Comparison of ENCODE assay signal across 29 mouse cellular contexts in genomic region chr15:40019226-40019625, GRCm38 (mm10).
DNase-seq lines count a peak whose midpoint lies in the region; ATAC-seq and TF ChIP-seq lines count a peak whose summit lies in the region.
"Had no signal": no experiment of that assay in that cellular context is flagged by ENCODE, and none has a peak within 500 bp of the region (broad histone marks: within the 10 kb centered on the region; RNA-seq: fewer than 3 reads in every experiment).

No protein-coding gene starts in this region.

- no peaks in the 10 kb centered on the region for H3K27me3 ChIP-seq in forebrain, embryonic 15.5 days
- H3K27me3 ChIP-seq in forebrain, embryonic 16.5 days (replicated peaks; ENCODE audit: control insufficient read depth, insufficient read depth, low read length) = no peaks in the 10 kb centered on the region
- no peaks in the 10 kb centered on the region for H3K27me3 ChIP-seq in kidney, adult 2 months (replicated peaks; ENCODE audit: control insufficient read depth, insufficient read depth, low read length)
- no peaks in the 10 kb centered on the region for H3K27me3 ChIP-seq in kidney, embryonic 14.5 days (ENCODE audit: control insufficient read depth, insufficient read depth, low read length)
- H3K27me3 ChIP-seq: embryonic facial prominence, embryonic 15.5 days; heart, embryonic 13.5 days; kidney, embryonic 15.5 days; megakaryocyte, embryonic 14.5 days; midbrain, embryonic 12.5 days had no signal

- H3K4me1 ChIP-seq in forebrain, embryonic 15.5 days = peaks cover 16% of the 10 kb centered on the region
- peaks cover 13% of the 10 kb centered on the region for H3K4me1 ChIP-seq in forebrain, embryonic 16.5 days (replicated peaks; ENCODE audit: control insufficient read depth, insufficient read depth, low read length)
- no peaks in the 10 kb centered on the region for H3K4me1 ChIP-seq in kidney, adult 2 months (ENCODE audit: control insufficient read depth, insufficient read depth, low read length)
- H3K4me1 ChIP-seq in kidney, embryonic 14.5 days (ENCODE audit: control insufficient read depth, insufficient read depth, low read length) = no peaks in the 10 kb centered on the region
- H3K4me1 ChIP-seq: embryonic facial prominence, embryonic 15.5 days had no signal

- no peak overlapping the region for H3K4me2 ChIP-seq in forebrain, embryonic 15.5 days (replicated peaks)
- no peak overlapping the region for H3K4me2 ChIP-seq in forebrain, embryonic 16.5 days (ENCODE audit: low read length)
- no peak overlapping the region for H3K4me2 ChIP-seq in kidney, embryonic 14.5 days (replicated peaks; ENCODE audit: low read depth, low read length)
- H3K4me2 ChIP-seq: embryonic facial prominence, embryonic 15.5 days; kidney, embryonic 15.5 days; midbrain, embryonic 12.5 days had no signal

- 86% methylated on average over 8 of the region's 8 CpGs for WGBS in forebrain, embryonic 15.5 days
- WGBS in forebrain, embryonic 16.5 days = 80% methylated on average over 8 of the region's 8 CpGs
- 69% methylated on average over 8 of the region's 8 CpGs for WGBS in kidney, adult 2 months
- 76% methylated on average over 8 of the region's 8 CpGs for WGBS in kidney, embryonic 14.5 days

- no peaks in the 10 kb centered on the region for H3K9me3 ChIP-seq in forebrain, embryonic 15.5 days
- no peaks in the 10 kb centered on the region for H3K9me3 ChIP-seq in forebrain, embryonic 16.5 days (ENCODE audit: control insufficient read depth, low read length)
- no peaks in the 10 kb centered on the region for H3K9me3 ChIP-seq in kidney, embryonic 14.5 days (ENCODE audit: control insufficient read depth, low read length)
- H3K9me3 ChIP-seq: embryonic facial prominence, embryonic 10.5 days; embryonic facial prominence, embryonic 15.5 days; G1E; heart, embryonic 13.5 days; hindbrain, embryonic 10.5 days; kidney, embryonic 15.5 days; megakaryocyte, embryonic 14.5 days; midbrain, embryonic 12.5 days had no signal

- no peak overlapping the region for H3K4me3 ChIP-seq in forebrain, embryonic 15.5 days
- H3K4me3 ChIP-seq in forebrain, embryonic 16.5 days (replicated peaks; ENCODE audit: low read length) = no peak overlapping the region
- no peak overlapping the region for H3K4me3 ChIP-seq in kidney, adult 2 months (ENCODE audit: insufficient read depth, low read depth, low read length)
- H3K4me3 ChIP-seq in kidney, embryonic 14.5 days (ENCODE audit: low read length) = no peak overlapping the region
- H3K4me3 ChIP-seq: embryonic facial prominence, embryonic 10.5 days; embryonic facial prominence, embryonic 15.5 days; heart, adult 2 months; heart, embryonic 13.5 days; hindbrain, embryonic 10.5 days; kidney, embryonic 15.5 days; midbrain, embryonic 12.5 days; myocyte had no signal

- no peak for TF ChIP-seq CTCF in kidney, adult 2 months (conservative IDR thresholded peaks at IDR 0.05; ENCODE audit: insufficient read depth, insufficient read length, low read depth, low read length)

- H3K9ac ChIP-seq in forebrain, embryonic 15.5 days (replicated peaks) = no peak overlapping the region
- no peak overlapping the region for H3K9ac ChIP-seq in forebrain, embryonic 16.5 days (replicated peaks; ENCODE audit: low read depth, low read length)
- H3K9ac ChIP-seq in kidney, embryonic 14.5 days (ENCODE audit: low read depth, low read length) = no peak overlapping the region
- H3K9ac ChIP-seq: embryonic facial prominence, embryonic 15.5 days; heart, embryonic 13.5 days; kidney, embryonic 15.5 days; liver, embryonic 14.5 days; lung, embryonic 14.5 days; midbrain, embryonic 12.5 days had no signal

- peak; percentile 3 for DNase-seq in kidney, adult 2 months
- DNase-seq in ES-CJ7 (ENCODE audit: low read depth, low spot score) = peak; percentile 87
- DNase-seq in ZHBTc4 (ENCODE audit: low read depth, low spot score) = peak; percentile 93
- DNase-seq in adrenal gland, postnatal 4 days (ENCODE audit: low spot score in 2 of 2) = no peak
- DNase-seq: adrenal gland, postnatal 14 days; cerebellum, adult 8-10 months; cerebellum, postnatal 25 days; gastrocnemius, postnatal 25 days; heart, adult 2 months; heart, postnatal 10 days; kidney, postnatal 25 days; liver; thymus, postnatal 4 days had no signal

- no peaks in the 10 kb centered on the region for H3K36me3 ChIP-seq in forebrain, embryonic 15.5 days
- H3K36me3 ChIP-seq in forebrain, embryonic 16.5 days (ENCODE audit: control insufficient read depth, insufficient read depth) = no peaks in the 10 kb centered on the region
- no peaks in the 10 kb centered on the region for H3K36me3 ChIP-seq in kidney, adult 2 months (ENCODE audit: control insufficient read depth, insufficient read depth, low read length)
- H3K36me3 ChIP-seq in kidney, embryonic 14.5 days (ENCODE audit: control insufficient read depth, insufficient read depth, low read length) = no peaks in the 10 kb centered on the region
- H3K36me3 ChIP-seq: embryonic facial prominence, embryonic 10.5 days; embryonic facial prominence, embryonic 15.5 days; G1E; heart, embryonic 13.5 days; hindbrain, embryonic 10.5 days; kidney, embryonic 15.5 days; midbrain, embryonic 12.5 days had no signal

- ATAC-seq in forebrain, embryonic 15.5 days (replicated peaks) = peak; percentile 43; the same call in 1 of the 2 replicates
- no peak for ATAC-seq in forebrain, embryonic 16.5 days
- ATAC-seq in kidney, embryonic 14.5 days (ENCODE audit: low FRiP score, low TSS enrichment) = no peak
- ATAC-seq: CD4-positive, CD25-positive, alpha-beta regulatory T cell, adult 4 months; intestine, postnatal 0 days had no signal

- H3K27ac ChIP-seq in forebrain, embryonic 15.5 days (replicated peaks) = no peak overlapping the region
- H3K27ac ChIP-seq in forebrain, embryonic 16.5 days (ENCODE audit: low read length) = no peak overlapping the region
- no peak overlapping the region for H3K27ac ChIP-seq in kidney, adult 2 months (ENCODE audit: insufficient read depth, low read depth, low read length)
- no peak overlapping the region for H3K27ac ChIP-seq in kidney, embryonic 14.5 days (ENCODE audit: low read depth, low read length)
- H3K27ac ChIP-seq: embryonic facial prominence, embryonic 10.5 days; embryonic facial prominence, embryonic 15.5 days; heart, adult 2 months; hindbrain, embryonic 10.5 days; kidney, embryonic 15.5 days; liver, embryonic 14.5 days; midbrain, embryonic 12.5 days had no signal

- TF ChIP-seq POLR2A in kidney, adult 2 months (IDR thresholded peaks at IDR 0.05; ENCODE audit: low read depth, low read length) = no peak

Comparison
In these comparisons a context has a peak if more than half of its experiments do, and no peak if none do; other contexts are left out.
1. DNase-seq: peak in kidney, adult 2 months (single experiment), ES-CJ7 (single experiment) and ZHBTc4 (single experiment); none in adrenal gland, postnatal 4 days (0 of 2).